Mouse (Mus musculus) granulocyte monocyte progenitor cell, adult 5-6 weeks (primary cell): ENCODE measurements around the gene Tjp2. TPM values are rescaled to one million over a fixed set of nuclear protein-coding genes. Genes with fewer than 3 reads are reported as not detected.

Experiments
- ATAC-seq: replicated peaks from 2 replicates; pipeline ENCODE4 v1.8.0; 2016; ENCODE audit warnings: mild to moderate bottlenecking, moderate TSS enrichment, inconsistent platforms; ENCODE audit not compliant: poor library complexity, severe bottlenecking
- total RNA-seq, 2 experiments: library from RNA; stranded (forward) in 1 of 2; stranded (reverse) in 1 of 2; fragments of 200-712, 200-1000 nt in 1 of 2; fragments of >200 nt in 1 of 2; fragmentation: Nextera tagmentation in 1 of 2; gene quantifications; 2 replicates each; pipeline ENCODE4 v1.2.3; 2014 to 2017

The Tjp2 gene
- total RNA-seq, 2 experiments from 2014 or later, result 4.7 to 5.7 TPM

DNA sequence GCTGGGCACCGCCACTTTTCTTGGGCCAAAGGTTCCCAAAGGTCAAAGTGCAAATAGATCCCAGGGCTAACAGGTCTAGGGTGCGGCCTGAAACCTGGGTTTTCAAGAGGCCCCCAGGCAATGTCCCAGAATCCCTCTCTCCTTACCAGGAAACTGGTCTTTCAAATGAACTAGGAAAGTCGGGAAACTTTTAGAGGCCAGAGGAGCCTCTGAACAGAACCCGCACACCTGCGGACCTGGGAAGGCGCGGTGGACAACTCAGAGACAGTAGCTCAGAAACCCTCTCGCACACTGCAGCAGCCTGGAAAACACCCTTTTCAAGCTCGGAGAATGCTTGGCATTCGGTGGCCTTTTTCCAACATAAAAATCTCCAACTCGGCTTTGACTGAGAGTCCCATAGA lies 979 bp downstream of the Tjp2 start:
- ATAC-seq, result no peak

DNA sequence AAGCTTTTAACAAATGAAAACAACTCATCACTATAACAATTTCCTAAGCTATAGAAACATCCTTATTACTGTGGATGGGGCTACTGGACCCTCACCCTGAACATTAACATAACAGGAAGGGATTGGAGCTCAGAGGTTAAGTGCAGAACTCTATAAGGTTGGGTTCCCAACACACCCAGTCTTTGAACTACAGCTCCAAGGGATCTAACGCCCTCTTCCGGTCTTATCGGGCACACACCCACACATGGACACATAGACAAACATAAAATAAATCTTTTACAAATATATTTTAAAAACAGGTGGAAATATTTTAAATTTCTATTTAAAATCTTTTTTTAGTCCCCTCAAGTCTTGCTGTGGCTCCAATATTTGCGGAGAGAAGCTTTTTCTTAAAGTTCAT lies 3.4 kb downstream of the Tjp2 start:
- ATAC-seq, result no peak

DNA sequence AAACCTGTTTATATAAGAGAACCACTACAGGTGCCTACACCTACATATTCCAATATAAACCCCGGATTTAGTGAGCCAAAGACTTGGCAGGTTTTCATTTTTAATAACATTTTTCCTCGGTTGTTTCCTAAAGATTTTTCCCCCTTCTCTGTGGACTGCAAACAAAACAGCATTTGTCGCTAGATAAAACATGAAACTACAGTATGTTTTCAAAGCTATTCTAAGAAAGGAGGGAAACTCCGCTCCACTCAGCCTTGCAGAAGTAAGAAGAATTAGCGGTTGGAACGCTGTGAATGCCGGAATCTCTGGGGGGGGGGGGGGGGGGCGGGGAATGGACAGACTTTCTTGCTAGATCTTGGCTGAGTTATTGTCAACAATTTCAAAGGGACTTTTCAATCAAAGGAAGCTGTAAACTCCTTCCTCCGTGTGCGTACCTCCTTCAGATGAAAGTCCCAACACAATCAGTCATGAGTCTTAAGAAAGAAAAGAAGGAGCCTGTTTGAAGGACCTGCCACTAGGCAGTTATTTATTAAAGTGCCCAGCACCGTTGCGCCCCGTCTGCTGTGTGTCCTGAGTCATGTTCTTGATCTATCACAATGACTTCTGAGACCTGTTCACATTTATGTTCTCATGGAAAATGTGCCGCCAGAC lies 3.9 kb downstream of the Tjp2 start:
- no peak for ATAC-seq

GRCm38 (mm10) chr19:24219011-24219410 lies 5.8 kb downstream of the Tjp2 start:
- no peak for ATAC-seq

- no peak for ATAC-seq
Observed at GRCm38 (mm10) chr19:24218291-24218690, 6.5 kb downstream of the Tjp2 start.

DNA sequence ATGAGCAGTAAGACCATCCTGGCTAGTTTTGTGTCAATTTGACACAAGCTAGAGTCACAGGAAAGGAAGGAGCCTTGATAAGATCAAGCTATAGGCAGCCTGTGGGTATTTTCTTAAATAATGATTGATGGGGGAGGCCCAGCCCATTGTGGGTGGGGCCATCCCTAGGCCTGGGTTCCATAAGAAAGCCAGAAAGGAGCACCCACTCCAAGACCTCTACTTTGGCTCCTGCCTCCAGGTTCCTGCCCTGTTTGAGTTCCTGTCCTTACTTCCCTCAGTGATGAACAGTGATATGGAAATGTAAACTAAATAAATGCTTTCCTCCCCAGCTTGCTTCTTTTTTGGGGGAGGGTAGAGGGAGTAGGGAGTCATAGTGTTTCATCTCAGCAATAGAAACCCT lies 7.0 kb downstream of the Tjp2 start:
- ATAC-seq, result no peak

GRCm38 (mm10) chr19:24216771-24217170 lies 8.1 kb downstream of the Tjp2 start:
- ATAC-seq, result no peak

DNA sequence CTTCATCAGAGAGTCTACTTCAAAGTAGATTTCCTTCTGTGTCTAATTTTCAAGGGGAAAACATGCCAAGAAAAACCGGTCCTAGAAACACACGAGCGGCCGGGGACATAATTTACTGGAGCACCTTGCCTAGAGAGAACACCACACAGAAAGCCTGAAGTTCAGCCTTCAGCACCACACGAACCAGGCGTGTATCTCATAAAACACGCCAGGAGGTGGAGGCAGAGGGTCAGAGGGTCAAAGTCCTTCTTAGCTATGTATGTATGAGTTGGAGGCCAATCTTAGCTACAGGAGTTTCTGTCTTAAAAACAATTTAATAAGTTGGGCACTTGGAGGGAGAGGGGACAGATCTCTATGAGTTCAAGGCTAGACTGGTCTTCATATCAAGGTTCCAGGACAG lies 9.9 kb downstream of the Tjp2 start:
- ATAC-seq, result no peak

GRCm38 (mm10) chr19:24213299-24213698 lies 11.5 kb downstream of the Tjp2 start:
- no peak for ATAC-seq

DNA sequence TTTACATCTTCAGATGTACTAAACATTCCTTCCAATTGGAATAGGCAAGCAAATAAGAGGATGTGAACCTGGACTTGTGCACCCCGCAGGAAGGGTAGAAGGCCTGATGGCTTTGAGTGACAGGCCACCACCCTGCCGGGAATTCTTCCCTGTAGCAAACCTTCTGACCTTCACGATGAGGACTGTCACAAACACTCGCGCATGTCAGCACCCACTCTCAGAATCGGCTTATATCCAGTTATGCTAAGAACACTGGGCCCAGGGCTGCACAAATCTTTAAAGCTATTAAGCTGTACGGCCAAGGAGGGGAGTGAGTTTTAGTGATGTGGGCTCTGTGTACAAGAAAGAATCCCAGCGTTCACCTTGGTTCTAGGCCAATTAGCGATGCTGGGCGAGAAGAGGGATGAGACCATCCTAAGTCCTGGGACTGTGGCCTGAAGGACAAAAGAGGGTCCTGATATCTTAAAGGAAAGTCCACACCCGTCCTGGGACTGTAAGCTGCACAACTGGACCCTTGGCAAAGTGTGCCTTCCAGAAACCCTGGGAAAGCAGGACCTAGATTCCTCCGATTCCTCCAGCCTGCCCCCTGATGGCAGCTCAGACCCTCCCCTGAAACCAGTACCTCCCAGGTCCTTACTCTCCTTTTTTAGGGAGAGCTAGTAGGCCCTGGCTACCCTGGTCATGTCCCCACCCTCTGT lies 12.1 kb downstream of the Tjp2 start:
- ATAC-seq, result no peak

DNA sequence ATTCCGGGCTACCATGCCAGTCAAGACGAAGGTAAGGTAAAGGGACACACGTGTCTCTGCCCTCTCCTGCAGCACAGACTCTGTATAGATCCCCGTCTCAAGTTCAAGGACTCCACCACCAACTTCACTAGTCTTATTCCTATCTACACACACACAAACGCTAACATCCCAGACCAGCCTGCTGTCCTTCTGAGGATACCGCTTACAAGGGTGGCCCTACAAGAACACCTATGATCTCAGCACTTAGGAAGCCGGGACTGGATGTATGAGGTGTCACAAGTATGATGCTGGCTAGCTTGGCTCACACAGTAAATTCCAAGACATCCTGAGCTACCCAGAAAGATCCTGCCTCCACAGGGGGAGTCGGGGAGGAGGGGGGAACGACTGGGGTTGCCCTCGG lies 13.7 kb downstream of the Tjp2 start:
- ATAC-seq, result no peak

GRCm38 (mm10) chr19:24209516-24209915 lies 15.3 kb downstream of the Tjp2 start:
- no peak for ATAC-seq

GRCm38 (mm10) chr19:24207967-24208366 lies 16.9 kb downstream of the Tjp2 start:
- ATAC-seq, result no peak

- ATAC-seq, result no peak
Observed at GRCm38 (mm10) chr19:24205001-24205400, 19.8 kb downstream of the Tjp2 start.

DNA sequence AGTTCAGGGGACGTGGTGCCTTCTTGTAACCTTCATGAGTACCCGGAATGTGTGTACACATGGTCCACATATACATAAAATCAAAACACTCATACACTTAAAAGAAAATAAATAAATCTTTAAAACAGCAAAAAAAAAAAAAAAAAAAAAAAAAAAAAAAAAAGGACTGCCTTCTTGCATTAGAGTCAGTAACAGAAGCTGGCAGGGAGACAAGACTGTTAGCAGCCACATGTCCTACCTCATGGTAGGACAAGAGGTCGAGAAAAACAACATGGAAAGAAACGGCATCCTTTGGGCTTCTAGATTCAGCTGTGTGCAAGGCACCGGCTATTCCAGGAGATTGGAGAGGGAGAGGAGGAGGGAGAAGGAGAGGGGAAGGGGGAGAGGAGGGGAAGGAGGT lies 23.0 kb downstream of the Tjp2 start:
- ATAC-seq, result no peak

GRCm38 (mm10) chr19:24200566-24200965 lies 24.3 kb downstream of the Tjp2 start:
- no peak for ATAC-seq

GRCm38 (mm10) chr19:24198676-24199303 lies 26.0 kb downstream of the Tjp2 start:
- ATAC-seq, result no peak

- ATAC-seq, result no peak
Observed at GRCm38 (mm10) chr19:24197338-24197737, 27.5 kb downstream of the Tjp2 start.

DNA sequence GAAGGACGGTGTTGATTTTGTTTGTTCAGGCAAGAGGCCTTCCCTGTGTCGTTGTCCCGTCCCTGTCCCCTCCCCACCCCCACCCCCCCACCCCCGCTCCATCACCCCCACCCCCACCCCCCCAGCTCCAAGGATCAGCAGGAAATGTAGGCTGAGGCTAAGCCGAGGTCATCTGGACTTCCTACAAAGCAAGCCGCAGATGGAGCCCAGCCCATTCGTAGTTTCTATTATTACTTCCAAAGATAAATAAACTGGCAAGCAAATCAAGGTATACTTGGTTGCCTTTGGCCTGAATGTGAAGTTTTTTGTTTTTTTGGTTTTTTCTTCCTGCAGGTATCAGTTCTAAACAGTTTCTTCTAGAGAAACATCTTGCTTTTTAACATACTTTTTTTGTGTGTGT lies 29.6 kb downstream of the Tjp2 start:
- ATAC-seq, result no peak

GRCm38 (mm10) chr19:24194216-24194615 lies 30.6 kb downstream of the Tjp2 start:
- ATAC-seq, result no peak

DNA sequence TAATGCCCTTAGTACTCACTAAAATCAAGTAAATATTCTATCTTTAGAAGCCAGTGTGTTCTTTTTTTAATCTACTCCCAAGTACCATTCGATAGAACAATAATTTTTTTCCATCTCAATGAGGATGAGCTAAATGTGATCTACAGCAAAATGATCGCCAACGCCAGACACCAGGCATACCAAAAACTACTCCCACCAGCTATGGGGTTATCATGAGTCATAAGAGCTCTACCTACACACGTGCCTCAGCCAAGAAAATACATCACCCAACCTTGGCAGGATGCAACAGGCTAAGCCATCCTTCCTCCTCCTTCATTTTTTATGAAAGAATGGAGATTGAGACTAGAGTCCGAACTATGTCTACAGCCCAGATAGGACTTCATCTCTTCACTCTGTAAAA lies 31.9 kb downstream of the Tjp2 start:
- ATAC-seq, result no peak

DNA sequence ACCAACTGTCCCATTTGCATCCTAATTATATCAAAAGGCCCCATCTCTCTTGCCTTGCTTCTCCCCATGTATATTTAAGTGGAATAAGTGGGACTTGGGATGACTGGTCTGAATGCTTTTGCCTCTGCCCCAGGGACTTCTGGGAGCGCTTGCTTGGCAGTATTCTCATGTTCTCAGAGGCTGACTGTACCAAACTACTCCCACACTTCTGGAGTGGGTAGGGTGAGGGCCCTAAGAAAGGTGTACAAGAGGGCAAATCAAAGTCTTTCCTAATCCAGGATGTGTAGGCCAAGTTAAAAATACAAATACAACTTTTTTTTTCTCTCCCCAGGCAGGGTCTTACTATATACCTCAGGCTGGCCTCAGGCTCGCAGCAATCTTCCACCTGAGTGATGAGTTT lies 37.0 kb downstream of the Tjp2 start:
- no peak for ATAC-seq
